Mouse (Mus musculus): ENCODE measurements at regions not wholly inside any gene's neighbourhood (a gene's known extent, or its start where the extent isn't known, plus 50 kb on each side); places are given as distances from the start of the nearest gene placed in this dataset.

GRCm38 (mm10) chr7:83382803-83383363, 201.8 kb upstream of the Tmc3 start:
- no peak for TF ChIP-seq CTCF (IDR thresholded peaks at IDR 0.05; ENCODE audit: borderline replicate concordance, control insufficient read depth, extremely low read depth, insufficient read depth, low read length, poor library complexity)
- no peak for TF ChIP-seq POLR2A (IDR thresholded peaks at IDR 0.05; ENCODE audit: control insufficient read depth, extremely low read depth, insufficient read depth, low read length, poor library complexity)
